Mouse (Mus musculus) lung, adult 2 months (tissue): ENCODE measurements around the gene Rora.

Source experiments
- CTCF ChIP-seq: fragments of 200-500 bp; IDR thresholded peaks from 2 replicates; pipeline ENCODE4 v1.5.1; 2011; ENCODE audit warnings: mild to moderate bottlenecking, low read length, control low read depth; ENCODE audit not compliant: insufficient read depth
- POLR2A ChIP-seq: fragments of 200-500 bp; IDR thresholded peaks from 2 replicates; pipeline ENCODE4 v1.6.1; 2011; ENCODE audit warnings: low read depth, mild to moderate bottlenecking, control low read depth, low read length, borderline replicate concordance; ENCODE audit errors: extremely low read depth

DNA sequence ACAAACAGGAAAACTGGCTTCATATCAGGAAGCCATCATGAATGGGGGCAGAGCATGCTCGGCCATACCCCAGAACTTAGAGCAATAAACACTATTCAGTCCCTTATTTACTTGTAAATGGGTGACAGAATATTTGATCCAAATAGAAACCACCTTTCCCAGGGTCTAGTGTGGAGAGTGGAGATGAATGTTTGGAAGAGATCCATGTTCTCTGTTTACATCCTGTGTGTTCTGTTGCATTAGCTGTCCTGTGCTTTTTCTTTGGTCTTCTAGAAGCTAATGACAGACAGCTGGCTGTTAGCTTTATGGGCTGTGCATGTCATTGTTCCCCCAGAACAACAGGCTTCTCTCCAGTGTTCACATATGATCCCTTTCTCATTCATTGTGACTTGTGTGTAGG is 731.3 kb downstream of the Rora start:
- no peak for TF ChIP-seq CTCF
- no peak for TF ChIP-seq POLR2A
